Mouse (Mus musculus) embryonic facial prominence, embryonic 10.5 days (tissue): Measurements from ENCODE around the gene 4632433K11Rik. TPM values are rescaled to one million over a fixed set of nuclear protein-coding genes. Genes with fewer than 3 reads are reported as not detected.

ENCODE experiments used
- DNase-seq: peaks from one replicate; pipeline ENCODE4 v3.0.0-alpha.2; 2017; ENCODE audit warnings: low spot score
- H3K27ac ChIP-seq: fragments of 300-500 bp; sonication (generic); replicated peaks from 2 replicates; pipeline ENCODE4 v1.5.1; 2016; ENCODE audit warnings: mild to moderate bottlenecking
- H3K27me3 ChIP-seq: fragments of 300-500 bp; sonication (generic); replicated peaks from 2 replicates; pipeline ENCODE4 v1.6.1; 2016; ENCODE audit warnings: low read depth, mild to moderate bottlenecking; ENCODE audit not compliant: poor library complexity, severe bottlenecking
- H3K36me3 ChIP-seq: fragments of 300-500 bp; sonication (generic); replicated peaks from 2 replicates; pipeline ENCODE4 v1.6.1; 2016; ENCODE audit warnings: mild to moderate bottlenecking, moderate library complexity
- H3K4me1 ChIP-seq: fragments of 300-500 bp; sonication (generic); 2 replicates; pipeline ENCODE4 v1.6.1; 2016
- H3K4me3 ChIP-seq: fragments of 300-500 bp; sonication (generic); 2 replicates; pipeline ENCODE4 v1.5.1; 2016; ENCODE audit warnings: mild to moderate bottlenecking, moderate library complexity
- H3K9me3 ChIP-seq: fragments of 300-500 bp; sonication (generic); 2 replicates; pipeline ENCODE4 v1.6.1; 2016; ENCODE audit warnings: mild to moderate bottlenecking
- WGBS: fragments of 180-500 bp; shearing (Covaris S2); methylation state at CpG from one replicate; pipeline ENCODE4 v1.1.7; 2016; 5-methylcytosine and 5-hydroxymethylcytosine counted together
- polyA plus RNA-seq: library from polyadenylated mRNA; unstranded; fragments of >200 nt; fragmentation: Nextera tagmentation; extraction: Ambion mirVana; gene quantifications from 2 replicates; pipeline ENCODE4 v1.2.1, GENCODE M21; 2016

The 4632433K11Rik gene
- polyA plus RNA-seq, 1 experiment from 2014 or later: not detected

DNA sequence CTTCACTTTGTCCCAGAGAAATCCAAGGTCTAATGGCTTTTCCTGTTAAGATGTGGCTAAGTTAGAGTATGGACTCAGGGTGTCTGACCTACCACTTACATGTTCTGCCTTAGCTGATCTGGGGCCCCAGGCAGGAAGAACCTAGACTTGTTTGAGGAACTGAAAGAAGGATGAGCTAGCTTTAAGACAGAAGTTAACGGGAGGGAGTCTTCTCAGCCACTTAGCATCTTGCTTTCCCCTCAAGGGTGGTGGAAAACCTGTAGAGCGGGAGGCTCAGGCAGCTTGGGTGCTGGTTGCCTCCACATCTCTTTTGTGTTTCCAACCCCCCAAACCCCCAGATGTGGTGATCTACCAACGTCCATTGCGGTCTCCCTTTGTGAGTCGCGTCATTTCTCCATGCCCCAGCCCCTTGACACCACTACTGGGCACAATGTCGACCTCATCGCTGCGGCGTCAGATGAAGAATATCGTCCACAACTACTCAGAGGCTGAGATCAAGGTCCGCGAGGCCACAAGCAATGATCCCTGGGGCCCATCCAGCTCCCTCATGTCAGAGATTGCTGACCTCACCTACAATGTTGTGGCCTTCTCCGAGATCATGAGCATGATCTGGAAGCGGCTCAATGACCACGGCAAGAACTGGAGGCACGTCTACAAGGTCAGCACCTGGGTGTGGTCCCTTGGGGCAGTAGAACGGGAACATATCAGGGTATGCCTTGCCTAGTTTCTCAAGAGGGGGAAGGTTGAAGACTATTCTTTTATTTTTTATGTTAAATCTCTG is 49.6 kb downstream of the 4632433K11Rik start:
- Histone ChIP-seq H3K27me3 (no peaks in the 10 kb centered on the region), H3K9me3 (no peaks in the 10 kb centered on the region), H3K4me1 (peaks cover 17% of the 10 kb centered on the region), H3K4me3 (no peak overlapping the region), H3K27ac (no peak overlapping the region), H3K36me3 (peaks cover 77% of the 10 kb centered on the region)
- 91% methylated on average over 18 of the region's 18 CpGs for WGBS
- no peak for DNase-seq

Other genes with a start within 250 kb of the 4632433K11Rik start
- gene Tmem238, start 244.5 kb upstream of the 4632433K11Rik start, polyA plus RNA-seq: 4.1 and 4.2 TPM in 2 replicates
- 386 and 403 TPM in 2 replicates for gene Rpl28, start 241.2 kb upstream of the 4632433K11Rik start, polyA plus RNA-seq
- 422 and 438 TPM in 2 replicates for gene Ube2s, start 221.5 kb upstream of the 4632433K11Rik start, polyA plus RNA-seq
- gene Shisa7, start 189.4 kb upstream of the 4632433K11Rik start, polyA plus RNA-seq: 0.23 and 0.35 TPM in 2 replicates
- gene Isoc2b, start 163.9 kb upstream of the 4632433K11Rik start, polyA plus RNA-seq: 2.6 and 4.1 TPM in 2 replicates
- gene Isoc2a, start 157.0 kb upstream of the 4632433K11Rik start, polyA plus RNA-seq: 0.68 and 0.86 TPM in 2 replicates
- gene Gm36210, start 127.6 kb upstream of the 4632433K11Rik start, polyA plus RNA-seq: 0.22 TPM in 1 of 2 replicates, not detected in the other
- 4.5 and 4.6 TPM in 2 replicates for gene Zfp628, start 118.9 kb upstream of the 4632433K11Rik start, polyA plus RNA-seq
- 4.9 and 5.3 TPM in 2 replicates for gene Nat14, start 112.1 kb upstream of the 4632433K11Rik start, polyA plus RNA-seq
- gene Ssc5d, start 108.3 kb upstream of the 4632433K11Rik start, polyA plus RNA-seq: 1.4 and 1.7 TPM in 2 replicates
- 0.09 TPM in 1 of 2 replicates, not detected in the other for gene Sbk2, start 69.7 kb upstream of the 4632433K11Rik start, polyA plus RNA-seq
- gene Sbk3, start 63.0 kb upstream of the 4632433K11Rik start, polyA plus RNA-seq: 0.05 TPM in 1 of 2 replicates, not detected in the other
- gene Zfp579, start 38.0 kb upstream of the 4632433K11Rik start, polyA plus RNA-seq: 24.8 and 29.3 TPM in 2 replicates
- gene Zfp524, start 19.7 kb upstream of the 4632433K11Rik start, polyA plus RNA-seq: 7.8 and 8.0 TPM in 2 replicates
- gene Fiz1, start 19.4 kb upstream of the 4632433K11Rik start, polyA plus RNA-seq: 55.6 and 56.5 TPM in 2 replicates
- 0.38 and 1.3 TPM in 2 replicates for gene Gm44973, start 18.6 kb upstream of the 4632433K11Rik start, polyA plus RNA-seq
- 6.1 and 6.6 TPM in 2 replicates for gene Zfp865, start 13.7 kb upstream of the 4632433K11Rik start, polyA plus RNA-seq
- gene Ccdc106, start 13.6 kb upstream of the 4632433K11Rik start, polyA plus RNA-seq: 7.9 and 8.0 TPM in 2 replicates
- 2.7 and 2.8 TPM in 2 replicates for gene Zfp784, start 4.3 kb downstream of the 4632433K11Rik start, polyA plus RNA-seq
- gene Zfp580, start 17.4 kb downstream of the 4632433K11Rik start, polyA plus RNA-seq: 29.8 and 33.9 TPM in 2 replicates
- 182 and 189 TPM in 2 replicates for gene U2af2, start 28.0 kb downstream of the 4632433K11Rik start, polyA plus RNA-seq
- 56.7 and 58.8 TPM in 2 replicates for gene Epn1, start 46.1 kb downstream of the 4632433K11Rik start, polyA plus RNA-seq
- gene Rfpl4, start 82.8 kb downstream of the 4632433K11Rik start, polyA plus RNA-seq: not detected in 2 replicates
- gene Rasl2-9, start 91.8 kb downstream of the 4632433K11Rik start, polyA plus RNA-seq: 0.20 TPM in 2 replicates
- 0.01 TPM in 1 of 2 replicates, not detected in the other for gene Vmn1r55, start 115.6 kb downstream of the 4632433K11Rik start, polyA plus RNA-seq
- gene Vmn1r56, start 162.6 kb downstream of the 4632433K11Rik start, polyA plus RNA-seq: not detected in 2 replicates
- not detected in 2 replicates for gene Vmn1r57, start 184.4 kb downstream of the 4632433K11Rik start, polyA plus RNA-seq